Mouse (Mus musculus): ENCODE results near the gene Sgcb. TPM values are rescaled to one million over a fixed set of nuclear protein-coding genes. Genes with fewer than 3 reads are reported as not detected.

Sgcb gene
- total RNA-seq (2021), result 10 to 100 TPM; 58.1 to 61.4 TPM
- long read RNA-seq, experiment 1, transcript Sgcb-201 (6 exons, 3,786 nt), result major isoform, 106 of 135 reads
- long read RNA-seq, experiment 1, partial matches to known transcripts, result 10 of 135 reads
- long read RNA-seq, experiment 1, other reads (novel, unspliced or antisense), result 19 of 135 reads
- long read RNA-seq, experiment 2, transcript Sgcb-201 (6 exons, 3,786 nt), result major isoform, 82 of 110 reads
- long read RNA-seq, experiment 2, partial matches to known transcripts, result 10 of 110 reads
- long read RNA-seq, experiment 2, other reads (novel, unspliced or antisense), result 18 of 110 reads

DNA sequence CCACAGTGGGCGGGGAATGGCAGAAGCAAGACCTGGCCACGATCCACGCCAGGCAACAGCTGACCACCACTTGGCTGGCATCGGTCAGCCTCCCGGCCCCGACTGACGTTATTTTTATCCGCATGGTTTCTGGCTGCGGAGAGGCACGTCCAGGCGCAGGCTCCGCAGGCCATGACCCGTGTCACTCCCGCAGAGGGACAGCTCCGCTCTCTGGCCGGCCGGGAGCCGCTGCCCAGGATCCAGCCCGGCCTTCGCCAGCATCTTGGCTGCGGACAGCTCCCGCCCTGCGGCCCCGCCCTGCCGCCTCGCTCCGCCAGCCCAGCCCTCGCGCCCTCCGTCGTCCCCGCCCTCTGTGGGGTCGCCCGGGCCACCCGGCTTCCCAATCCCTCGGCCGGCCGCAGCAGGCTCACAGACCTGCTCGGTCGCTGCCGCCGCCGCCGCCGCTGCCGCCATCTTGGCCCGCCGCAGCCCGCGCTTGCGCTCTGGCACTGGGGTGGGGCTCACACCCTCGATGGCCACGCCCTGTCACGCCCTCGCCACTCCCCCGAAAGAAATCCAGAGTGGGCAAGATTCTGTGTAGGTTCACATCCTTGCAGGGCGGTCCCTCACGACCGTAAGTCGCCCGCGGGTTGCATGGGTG is at the start of gene Sgcb:
Gene Sgcb, minus strand, starts transcription at position 530 of the 640 bp plus-strand sequence.
- intact Hi-C loops (cut with DNase I), result no loop called here
- peak; percentile 71 to 84 for DNase-seq (ENCODE audit: low spot score in 2 of 2)

- intact Hi-C loops (cut with DNase I), result no loop called here
- DNase-seq (ENCODE audit: low spot score in 2 of 2), result no peak
Measured at GRCm38 (mm10) chr5:73694254-73695015, 46.8 kb upstream of the Sgcb start.

GRCm38 (mm10) chr5:73693778-73694177 is 46.2 kb upstream of the Sgcb start:
- DNase-seq (ENCODE audit: low spot score in 2 of 2), result no peak
- intact Hi-C loops (cut with DNase I), result no loop called here

GRCm38 (mm10) chr5:73691723-73692520 is 44.3 kb upstream of the Sgcb start:
- intact Hi-C loops (cut with DNase I), result no loop called here
- no peak for DNase-seq (ENCODE audit: low spot score in 2 of 2)

GRCm38 (mm10) chr5:73690146-73690545 is 42.6 kb upstream of the Sgcb start:
- intact Hi-C loops (cut with DNase I), result no loop called here
- no peak for DNase-seq (ENCODE audit: low spot score in 2 of 2)

DNA sequence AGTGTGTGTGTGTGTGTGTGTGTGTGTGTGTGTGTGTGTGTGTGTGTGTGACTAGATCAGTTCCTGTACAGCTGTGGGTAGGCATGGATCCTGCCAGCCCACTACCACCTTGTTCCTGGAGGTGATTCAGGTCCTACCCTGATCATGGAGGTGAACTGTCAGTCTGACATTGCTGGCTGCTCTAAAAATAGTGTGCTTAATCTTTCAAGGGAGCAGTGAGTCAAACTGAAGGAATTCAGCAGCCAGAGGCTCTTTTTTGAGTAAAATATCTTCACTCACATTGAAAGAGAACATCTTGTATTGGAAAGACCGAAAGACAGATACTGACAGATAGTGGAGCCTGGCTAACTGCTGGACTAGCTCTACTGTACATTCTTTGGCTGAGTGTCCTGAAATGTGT is 41.0 kb upstream of the Sgcb start:
- DNase-seq (ENCODE audit: low spot score in 2 of 2), result no peak
- intact Hi-C loops (cut with DNase I), result loop anchor here (5.0 kb wide), 3 partner anchors 64 to 1464 kb away; partner anchors contain the start of gene Pdgfra

DNA sequence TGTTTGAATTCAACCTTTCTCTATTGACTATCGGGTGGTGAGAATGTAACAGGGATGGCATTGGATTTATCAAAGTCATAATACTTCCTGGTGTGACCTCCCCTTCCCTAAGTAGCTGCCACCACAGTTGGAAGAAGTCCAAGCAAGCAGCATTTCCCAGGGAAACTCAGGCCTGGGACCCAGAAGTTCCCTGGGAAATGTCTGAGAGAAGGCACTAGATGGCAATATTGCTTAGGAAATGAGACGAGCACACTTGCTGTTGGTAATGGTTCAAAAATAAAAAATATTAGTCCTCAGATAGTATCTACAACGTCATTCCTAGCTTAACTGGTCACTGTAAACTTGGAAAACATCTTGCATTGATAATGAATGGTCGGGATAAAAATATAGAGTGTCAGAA is 38.6 kb upstream of the Sgcb start:
- intact Hi-C loops (cut with DNase I), result loop anchor here (5.0 kb wide), 3 partner anchors 66 to 1466 kb away; partner anchors contain the start of gene Pdgfra
- peak in 1 of 2 experiments; percentile 28 for DNase-seq (ENCODE audit: low spot score in 2 of 2)

GRCm38 (mm10) chr5:73683706-73684409 is 36.3 kb upstream of the Sgcb start:
- intact Hi-C loops (cut with DNase I), result no loop called here

DNA sequence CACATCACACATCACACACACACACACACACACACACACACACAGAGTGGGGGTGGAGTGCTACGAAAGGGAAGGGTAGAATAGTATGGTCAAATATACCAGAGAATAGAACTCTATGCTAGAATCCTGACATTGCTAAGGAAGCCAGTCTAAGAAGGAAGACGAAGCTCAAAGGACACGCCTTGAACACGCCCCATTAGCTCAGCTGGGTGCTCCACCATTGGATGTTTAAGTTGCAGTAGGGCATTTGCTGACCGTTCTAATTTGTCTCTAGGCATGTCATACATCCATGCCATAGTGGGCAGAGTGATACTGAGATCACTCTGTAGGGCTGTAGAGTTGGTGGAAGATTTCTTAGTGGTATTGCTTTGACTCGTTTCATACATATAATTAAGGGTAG is 35.6 kb upstream of the Sgcb start:
- DNase-seq (ENCODE audit: low spot score in 2 of 2), result no peak
- intact Hi-C loops (cut with DNase I), result no loop called here

More at GRCm38 (mm10) chr5:73683706-73684409, 36.3 kb upstream of the Sgcb start:
- no peak for DNase-seq (ENCODE audit: low spot score in 2 of 2)

- DNase-seq (ENCODE audit: low spot score in 2 of 2), result peak in 1 of 2 experiments; percentile 9
- intact Hi-C loops (cut with DNase I), result no loop called here
Measured at GRCm38 (mm10) chr5:73676626-73677025, 29.0 kb upstream of the Sgcb start.

DNA sequence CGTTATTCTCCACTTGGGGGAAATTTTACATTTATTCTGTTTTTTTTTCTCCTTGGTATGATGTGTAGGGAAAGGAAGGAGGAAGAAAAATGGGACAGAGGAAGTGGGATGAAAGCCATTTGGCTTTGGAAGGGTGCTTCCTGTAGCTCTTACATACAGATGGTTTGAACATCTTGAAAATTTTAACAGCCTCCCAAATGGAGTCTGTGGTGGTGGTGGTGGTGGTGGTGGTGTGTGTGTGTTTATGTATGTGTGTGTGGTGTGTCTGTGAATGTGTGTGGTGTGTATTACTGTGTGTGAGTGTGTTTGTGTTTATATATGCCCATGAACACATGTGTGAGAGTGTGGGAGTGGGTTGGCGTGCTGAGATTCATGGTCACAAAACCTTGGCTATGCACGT is 28.0 kb upstream of the Sgcb start:
- intact Hi-C loops (cut with DNase I), result no loop called here

GRCm38 (mm10) chr5:73669386-73669785 is 21.8 kb upstream of the Sgcb start:
- intact Hi-C loops (cut with DNase I), result no loop called here
- no peak for DNase-seq (ENCODE audit: low spot score in 2 of 2)

More for the DNA sequence above, 28.0 kb upstream of the Sgcb start:
- DNase-seq (ENCODE audit: low spot score in 2 of 2), result no peak

DNA sequence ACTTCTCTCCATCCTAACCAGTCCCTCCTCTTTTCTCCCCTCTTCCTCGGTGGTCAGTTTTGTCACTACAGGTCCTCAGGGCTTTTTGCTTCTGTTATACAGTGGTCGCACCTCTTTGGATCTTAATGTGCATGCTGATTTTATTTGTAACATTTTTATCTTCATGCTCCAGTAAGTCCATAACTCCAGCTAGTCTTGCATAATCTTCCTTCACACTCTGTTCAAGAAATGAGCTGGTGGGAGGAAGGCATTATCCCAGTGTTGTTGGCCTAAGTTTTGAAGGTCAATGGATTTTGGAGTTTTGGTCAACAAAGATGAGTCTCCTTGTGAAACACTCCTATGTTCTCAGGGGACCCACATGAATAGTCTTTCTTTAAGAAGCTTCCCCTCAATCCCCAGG is 20.3 kb upstream of the Sgcb start:
- intact Hi-C loops (cut with DNase I), result no loop called here
- DNase-seq (ENCODE audit: low spot score in 2 of 2), result no peak

- intact Hi-C loops (cut with DNase I), result no loop called here
- DNase-seq (ENCODE audit: low spot score in 2 of 2), result no peak
Measured at GRCm38 (mm10) chr5:73666695-73667094, 19.1 kb upstream of the Sgcb start.

- intact Hi-C loops (cut with DNase I), result no loop called here
- DNase-seq (ENCODE audit: low spot score in 2 of 2), result no peak
Measured at GRCm38 (mm10) chr5:73651855-73652201, 4.2 kb upstream of the Sgcb start.

DNA sequence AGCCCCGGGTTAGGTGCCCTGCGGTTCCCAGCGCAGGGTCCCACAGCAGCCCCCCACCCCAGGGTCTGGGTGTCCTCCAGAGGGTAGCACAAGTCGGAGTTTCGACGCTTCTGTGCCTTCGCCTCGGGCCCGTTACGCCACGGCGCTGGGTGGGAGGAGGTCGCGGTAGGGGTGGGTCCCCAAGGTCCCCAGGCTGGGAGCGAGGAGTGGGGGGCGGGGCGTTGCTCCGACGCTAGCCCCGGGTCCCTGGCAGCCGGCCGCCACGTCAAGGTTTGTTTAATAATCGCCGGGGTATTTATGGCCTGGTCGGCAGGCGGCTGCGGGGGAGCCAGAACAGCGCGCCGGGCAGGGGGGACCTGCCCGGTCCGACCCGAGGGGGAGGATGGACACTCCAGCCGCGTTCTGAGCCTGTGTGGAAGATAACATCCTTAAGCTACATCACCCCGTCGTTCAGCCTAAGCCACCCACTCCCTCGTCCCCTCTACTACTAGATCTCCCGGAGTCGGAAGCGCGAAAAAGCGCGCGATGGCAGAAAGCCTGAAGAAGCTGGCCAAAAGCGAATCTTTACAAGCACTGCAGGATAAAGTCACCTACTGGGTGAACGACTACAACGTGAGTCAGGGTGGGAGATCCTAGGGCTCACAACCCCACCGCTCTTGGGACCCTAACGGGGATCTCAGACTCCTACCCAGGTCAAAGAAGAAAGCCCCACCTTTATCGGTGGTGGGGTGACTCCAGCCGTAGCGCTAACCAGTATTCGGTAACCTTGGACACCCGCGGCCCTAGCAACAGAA is 3.7 kb upstream of the Sgcb start, which contains the start of gene Spata18:
Gene Spata18, plus strand, starts transcription at position 319 of the 794 bp plus-strand sequence.
- intact Hi-C loops (cut with DNase I), result no loop called here
- no peak for DNase-seq (ENCODE audit: low spot score in 2 of 2)

- no peak for DNase-seq (ENCODE audit: low spot score in 2 of 2)
- intact Hi-C loops (cut with DNase I), result no loop called here
Measured at GRCm38 (mm10) chr5:73650365-73650964, 2.9 kb upstream of the Sgcb start.

DNA sequence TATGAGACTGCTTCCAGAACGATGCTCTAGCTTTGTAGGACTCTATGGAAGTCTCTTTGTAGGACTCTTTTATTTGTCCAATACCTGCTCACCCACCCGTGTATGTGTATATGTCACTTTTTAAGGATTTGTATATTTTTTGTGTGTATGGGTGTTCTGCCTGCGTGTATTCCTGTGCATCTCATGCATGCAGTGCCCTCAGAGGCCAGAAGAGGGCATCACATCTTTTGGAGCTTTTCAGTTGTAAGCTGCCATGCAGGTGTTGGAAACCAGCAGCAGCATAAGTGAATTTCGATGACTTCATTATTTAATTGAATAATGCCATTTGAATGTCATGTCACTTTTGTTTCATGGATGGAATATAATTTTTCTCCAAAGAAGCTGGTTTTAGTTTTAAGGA is 5.5 kb downstream of the Sgcb start:
- intact Hi-C loops (cut with DNase I), result loop anchor here (5.0 kb wide), 1 partner anchor 150 kb away; no protein-coding TSS in a partner anchor
- peak; percentile 61 to 76 for DNase-seq (ENCODE audit: low spot score in 2 of 2)
